Mouse (Mus musculus) E14TG2a.4 (cell line): ENCODE measurements around the gene Fez1.

Experiments
- H3K27me3 ChIP-seq: 2 replicates; pipeline ENCODE4 v1.6.1; 2014; ENCODE audit warnings: low read length, control low read depth; ENCODE audit not compliant: insufficient read depth
- H3K36me3 ChIP-seq: 2 replicates; pipeline ENCODE4 v1.6.1; 2014; ENCODE audit warnings: low read length, control low read depth; ENCODE audit not compliant: insufficient read depth
- H3K4me1 ChIP-seq: replicated peaks from 2 replicates; pipeline ENCODE4 v1.6.1; 2014; ENCODE audit warnings: low read depth, low read length, control low read depth
- H3K4me3 ChIP-seq: replicated peaks from 2 replicates; pipeline ENCODE4 v1.5.1; 2014; ENCODE audit warnings: mild to moderate bottlenecking, low read length
- H3K9me3 ChIP-seq: 2 replicates; pipeline ENCODE4 v1.6.1; 2014; ENCODE audit warnings: low read length, control low read depth
- CTCF ChIP-seq: conservative IDR thresholded peaks from 2 replicates; pipeline ENCODE4 v1.5.1; 2014; ENCODE audit warnings: low read length
- NANOG ChIP-seq: IDR thresholded peaks from 2 replicates; pipeline ENCODE4 v1.6.1; 2014; ENCODE audit warnings: borderline replicate concordance, low read length, mixed read lengths
- POU5F1 ChIP-seq: IDR thresholded peaks from 2 replicates; pipeline ENCODE4 v1.6.1; 2014; ENCODE audit warnings: low read length, borderline replicate concordance

Gene Fez1

GRCm38 (mm10) chr9:36826612-36827363 is 5.1 kb downstream of the Fez1 start:
- H3K27me3 ChIP-seq, result peaks cover 7% of the 10 kb centered on the region; the same call in 1 of the 2 replicates
- no peaks in the 10 kb centered on the region for H3K9me3 ChIP-seq
- H3K4me1 ChIP-seq, result peaks cover 20% of the 10 kb centered on the region
- no peaks in the 10 kb centered on the region for H3K36me3 ChIP-seq
- TF ChIP-seq NANOG, result no peak
- TF ChIP-seq CTCF, result no peak
- TF ChIP-seq POU5F1, result no peak
- no peak overlapping the region for H3K4me3 ChIP-seq

- H3K36me3 ChIP-seq, result no peaks in the 10 kb centered on the region
- no peaks in the 10 kb centered on the region for H3K9me3 ChIP-seq
- no peak for TF ChIP-seq POU5F1
- no peak for TF ChIP-seq CTCF
- TF ChIP-seq NANOG, result no peak
- H3K4me3 ChIP-seq, result no peak overlapping the region
- H3K27me3 ChIP-seq, result peaks cover 39% of the 10 kb centered on the region
- H3K4me1 ChIP-seq, result peaks cover 22% of the 10 kb centered on the region
Measured at GRCm38 (mm10) chr9:36831401-36831800, 9.7 kb downstream of the Fez1 start.

GRCm38 (mm10) chr9:36832529-36832928 is 10.9 kb downstream of the Fez1 start:
- peaks cover 39% of the 10 kb centered on the region for H3K27me3 ChIP-seq
- H3K4me1 ChIP-seq, result peaks cover 22% of the 10 kb centered on the region
- TF ChIP-seq NANOG, result no peak
- H3K9me3 ChIP-seq, result no peaks in the 10 kb centered on the region
- no peaks in the 10 kb centered on the region for H3K36me3 ChIP-seq
- H3K4me3 ChIP-seq, result peak overlapping the region; percentile 70

- peaks cover 37% of the 10 kb centered on the region for H3K27me3 ChIP-seq
- H3K4me1 ChIP-seq, result peaks cover 22% of the 10 kb centered on the region
- H3K9me3 ChIP-seq, result no peaks in the 10 kb centered on the region
- TF ChIP-seq POU5F1, result no peak
- H3K4me3 ChIP-seq, result peak overlapping the region; percentile 70
- H3K36me3 ChIP-seq, result no peaks in the 10 kb centered on the region
Measured at GRCm38 (mm10) chr9:36833043-36833881, 11.6 kb downstream of the Fez1 start.

GRCm38 (mm10) chr9:36833914-36834313 is 12.2 kb downstream of the Fez1 start:
- peaks cover 34% of the 10 kb centered on the region for H3K27me3 ChIP-seq
- TF ChIP-seq CTCF, result no peak
- TF ChIP-seq NANOG, result no peak
- TF ChIP-seq POU5F1, result no peak
- no peaks in the 10 kb centered on the region for H3K36me3 ChIP-seq
- peaks cover 22% of the 10 kb centered on the region for H3K4me1 ChIP-seq
- H3K9me3 ChIP-seq, result no peaks in the 10 kb centered on the region
- no peak overlapping the region for H3K4me3 ChIP-seq

GRCm38 (mm10) chr9:36846346-36846745 is 24.7 kb downstream of the Fez1 start:
- H3K4me3 ChIP-seq, result no peak overlapping the region
- no peaks in the 10 kb centered on the region for H3K9me3 ChIP-seq
- H3K27me3 ChIP-seq, result no peaks in the 10 kb centered on the region
- peaks cover 7% of the 10 kb centered on the region for H3K4me1 ChIP-seq
- no peaks in the 10 kb centered on the region for H3K36me3 ChIP-seq
- TF ChIP-seq POU5F1 (no peak), CTCF (no peak), NANOG (no peak)

- no peak overlapping the region for H3K4me3 ChIP-seq
- H3K9me3 ChIP-seq, result no peaks in the 10 kb centered on the region
- peaks cover 7% of the 10 kb centered on the region for H3K4me1 ChIP-seq
- no peak for TF ChIP-seq CTCF
- H3K36me3 ChIP-seq, result no peaks in the 10 kb centered on the region
- H3K27me3 ChIP-seq, result no peaks in the 10 kb centered on the region
Measured at GRCm38 (mm10) chr9:36848661-36849060, 27.0 kb downstream of the Fez1 start.

GRCm38 (mm10) chr9:36850091-36850490 is 28.4 kb downstream of the Fez1 start:
- H3K27me3 ChIP-seq, result no peaks in the 10 kb centered on the region
- no peaks in the 10 kb centered on the region for H3K9me3 ChIP-seq
- no peaks in the 10 kb centered on the region for H3K36me3 ChIP-seq
- peaks cover 7% of the 10 kb centered on the region for H3K4me1 ChIP-seq
- TF ChIP-seq CTCF (no peak), NANOG (no peak)
- H3K4me3 ChIP-seq, result no peak overlapping the region

- Histone ChIP-seq H3K27me3 (no peaks in the 10 kb centered on the region), H3K9me3 (no peaks in the 10 kb centered on the region), H3K4me3 (no peak overlapping the region), H3K4me1 (peaks cover 22% of the 10 kb centered on the region), H3K36me3 (no peaks in the 10 kb centered on the region)
- no peak for TF ChIP-seq CTCF
- no peak for TF ChIP-seq POU5F1
- no peak for TF ChIP-seq NANOG
Measured at GRCm38 (mm10) chr9:36852175-36852574, 30.5 kb downstream of the Fez1 start.
